Mouse (Mus musculus): ENCODE results near the gene Ralbp1. TPM values are rescaled to one million over a fixed set of nuclear protein-coding genes. Genes with fewer than 3 reads are reported as not detected.

Ralbp1 gene
- polyA plus RNA-seq, 1 experiment from 2014 or later: 47.9 TPM

DNA sequence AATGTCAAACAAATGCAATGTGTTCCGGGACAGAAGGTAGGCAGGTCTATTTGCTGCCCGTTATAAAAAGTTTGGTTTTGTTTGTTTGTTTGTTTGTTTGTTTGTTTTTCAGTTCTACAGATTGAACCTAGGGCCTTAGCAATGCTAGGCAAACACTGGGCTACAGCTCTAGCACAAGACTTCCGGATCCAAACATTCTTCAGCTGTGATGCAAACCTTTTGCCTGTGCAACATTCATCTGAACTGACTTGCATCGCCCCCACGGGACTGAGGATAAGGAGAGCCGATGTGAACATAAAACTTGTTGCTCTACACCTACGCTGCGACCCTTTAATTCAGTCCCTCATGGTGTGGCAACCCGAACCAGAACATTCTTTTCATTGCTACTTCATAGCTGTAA is 973 bp upstream of the Ralbp1 start:
- Histone ChIP-seq H3K27ac (replicated peaks) (peak overlapping the region; percentile 96; the same call in 1 of the 2 replicates), H3K4me1 (peaks cover 23% of the 10 kb centered on the region), H3K9ac (replicated peaks) (peak overlapping the region; percentile 44; the same call in 1 of the 2 replicates), H3K4me2 (replicated peaks) (peak overlapping the region; percentile 94), H3K36me3 (no peaks in the 10 kb centered on the region), H3K9me3 (no peaks in the 10 kb centered on the region), H3K27me3 (no peaks in the 10 kb centered on the region), H3K4me3 (peak overlapping the region; percentile 83)
- ATAC-seq (ENCODE audit: low FRiP score, low read depth): no peak
- WGBS: 87% methylated on average over 9 of the region's 9 CpGs

- WGBS: 0% methylated on average over 11 of the region's 11 CpGs
Observed at GRCm38 (mm10) chr17:65885398-65885696, 251 bp downstream of the Ralbp1 start.

DNA sequence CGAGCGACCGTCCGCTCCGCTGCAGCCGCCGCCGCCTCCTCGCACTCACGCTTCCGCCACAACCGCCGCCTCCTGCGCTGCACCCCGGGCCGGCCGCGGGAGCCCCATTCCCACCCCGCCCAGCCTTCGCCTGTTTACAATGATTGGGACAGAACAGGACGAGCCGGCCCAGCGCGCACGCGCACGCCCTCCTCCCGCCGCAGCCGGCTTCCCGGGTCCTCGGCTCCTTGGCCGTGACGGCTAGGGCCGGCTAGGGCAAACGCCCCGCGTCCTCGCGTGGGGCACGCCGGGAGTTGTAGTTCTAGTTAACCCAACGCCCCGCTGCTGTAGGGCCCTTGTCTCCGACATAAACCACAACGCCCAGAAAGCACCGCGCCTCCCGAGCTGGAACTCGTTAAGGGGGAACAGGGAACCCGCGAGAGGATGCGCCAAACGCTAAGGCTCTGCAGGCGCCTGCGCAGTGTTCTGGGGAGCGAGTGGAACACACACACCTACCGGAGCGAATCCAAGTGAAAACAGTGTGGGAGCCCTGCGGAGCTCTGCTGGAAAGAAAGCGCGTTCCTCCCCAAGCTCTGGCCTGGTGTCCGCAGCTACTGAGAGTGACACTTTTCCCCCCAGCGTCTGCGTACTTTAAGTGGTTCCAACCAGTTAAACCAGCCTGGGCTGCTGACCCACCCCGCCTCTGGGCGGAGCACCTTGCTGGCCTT is 754 bp downstream of the Ralbp1 start:
- peak overlapping the region; percentile 96 for H3K27ac ChIP-seq (replicated peaks)
- WGBS: under 1% methylated on average over 63 of the region's 67 CpGs
- peak overlapping the region; percentile 90 for H3K9ac ChIP-seq (replicated peaks)
- peak; percentile 100 for ATAC-seq (ENCODE audit: low FRiP score, low read depth)
- peak overlapping the region; percentile 83 for H3K4me3 ChIP-seq
- no peaks in the 10 kb centered on the region for H3K27me3 ChIP-seq
- H3K4me1 ChIP-seq: peaks cover 23% of the 10 kb centered on the region
- no peaks in the 10 kb centered on the region for H3K36me3 ChIP-seq
- H3K9me3 ChIP-seq: no peaks in the 10 kb centered on the region
- H3K4me2 ChIP-seq (replicated peaks): peak overlapping the region; percentile 94

More at GRCm38 (mm10) chr17:65885398-65885696, 251 bp downstream of the Ralbp1 start:
- Histone ChIP-seq H3K36me3 (no peaks in the 10 kb centered on the region), H3K27me3 (no peaks in the 10 kb centered on the region), H3K4me2 (replicated peaks) (peak overlapping the region; percentile 94), H3K9me3 (no peaks in the 10 kb centered on the region), H3K27ac (replicated peaks) (peak overlapping the region; percentile 96), H3K4me3 (peak overlapping the region; percentile 83), H3K4me1 (peaks cover 23% of the 10 kb centered on the region), H3K9ac (replicated peaks) (peak overlapping the region; percentile 75)
- ATAC-seq (ENCODE audit: low FRiP score, low read depth): no peak

DNA sequence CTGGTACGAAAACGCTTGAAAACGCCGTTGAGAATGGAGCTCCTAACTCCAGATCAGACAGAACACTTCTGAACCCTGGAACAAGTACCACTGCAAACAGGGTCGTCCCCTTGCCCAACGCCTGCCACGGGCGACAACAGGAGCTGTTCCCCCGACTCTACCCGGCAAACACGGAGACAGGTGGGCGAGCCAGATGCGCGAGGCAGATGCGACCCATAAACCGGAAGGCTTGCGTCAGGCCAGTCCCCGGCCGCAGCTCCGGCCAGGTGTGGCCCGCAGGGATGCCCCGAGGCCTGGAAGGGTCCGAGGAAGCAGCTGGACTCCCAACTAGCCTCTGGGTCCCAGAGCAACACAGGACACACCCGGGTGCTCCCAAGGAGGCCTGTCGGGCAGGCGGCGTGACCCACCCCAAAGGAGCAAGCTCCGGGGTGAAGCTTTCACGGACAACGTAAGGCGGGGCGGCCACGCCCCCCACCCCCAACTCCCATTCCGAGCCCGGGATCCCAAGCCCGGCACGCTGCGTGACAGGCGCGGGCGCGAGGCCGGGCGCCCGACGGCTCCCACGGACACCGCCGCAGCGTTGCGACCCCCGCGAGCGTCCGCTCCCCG is 1.4 kb downstream of the Ralbp1 start:
- Histone ChIP-seq H3K4me1 (peaks cover 23% of the 10 kb centered on the region), H3K9me3 (no peaks in the 10 kb centered on the region), H3K27me3 (no peaks in the 10 kb centered on the region), H3K27ac (replicated peaks) (peak overlapping the region; percentile 96), H3K4me2 (replicated peaks) (peak overlapping the region; percentile 94), H3K9ac (replicated peaks) (peak overlapping the region; percentile 90), H3K4me3 (peak overlapping the region; percentile 83), H3K36me3 (no peaks in the 10 kb centered on the region)
- 1% methylated on average over 51 of the region's 56 CpGs for WGBS
- peak; percentile 48; the same call in 1 of the 2 replicates for ATAC-seq (ENCODE audit: low FRiP score, low read depth)

DNA sequence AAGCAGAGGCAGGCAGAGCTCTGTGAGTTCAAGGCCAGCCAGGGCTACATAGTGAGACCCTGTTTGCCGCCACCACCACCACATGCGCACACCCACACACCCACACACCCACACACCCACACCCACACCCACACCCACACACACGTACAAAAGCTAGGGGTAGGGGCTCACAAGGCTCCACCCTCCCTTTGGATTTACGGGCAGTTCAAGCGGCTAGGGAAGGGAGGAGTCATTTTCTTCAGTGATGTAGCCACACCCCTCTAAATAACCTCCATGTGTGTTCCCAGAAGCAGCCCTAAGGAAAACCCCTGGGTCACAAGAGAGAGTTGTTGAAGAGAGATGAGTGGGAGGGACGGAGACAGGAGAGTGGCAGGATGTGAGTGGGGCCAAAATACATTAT is 8.6 kb downstream of the Ralbp1 start:
- 75% methylated on average over 6 of the region's 6 CpGs for WGBS

DNA sequence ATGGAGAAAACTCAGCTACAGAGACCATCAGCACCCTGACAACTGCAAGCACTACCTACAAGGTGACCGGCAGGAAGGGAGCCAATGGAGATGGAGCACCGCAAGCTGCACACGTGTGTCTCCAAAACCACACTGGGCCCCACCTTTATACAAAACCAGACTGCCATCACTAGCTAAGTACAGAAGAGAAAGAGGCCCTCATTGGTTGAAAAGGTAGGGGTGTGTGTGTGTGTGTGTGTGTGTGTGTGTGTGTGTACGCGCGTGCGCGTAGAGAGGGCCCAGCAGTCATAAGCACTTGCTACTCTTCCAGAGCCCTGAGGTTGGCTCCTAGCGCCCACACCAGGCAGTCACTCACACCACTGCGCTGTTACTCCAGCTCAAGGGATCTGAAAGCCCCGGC is 11.8 kb downstream of the Ralbp1 start:
- peaks cover 14% of the 10 kb centered on the region for H3K4me1 ChIP-seq
- no peak overlapping the region for H3K4me3 ChIP-seq
- H3K4me2 ChIP-seq (replicated peaks): no peak overlapping the region
- H3K36me3 ChIP-seq: no peaks in the 10 kb centered on the region
- H3K27me3 ChIP-seq: no peaks in the 10 kb centered on the region
- H3K9me3 ChIP-seq: no peaks in the 10 kb centered on the region
- WGBS: 93% methylated on average over 11 of the region's 11 CpGs
- H3K9ac ChIP-seq (replicated peaks): no peak overlapping the region
- no peak for ATAC-seq (ENCODE audit: low FRiP score, low read depth)
- H3K27ac ChIP-seq (replicated peaks): no peak overlapping the region

More for the DNA sequence above, 8.6 kb downstream of the Ralbp1 start:
- Histone ChIP-seq H3K27ac (replicated peaks) (no peak overlapping the region), H3K9me3 (no peaks in the 10 kb centered on the region), H3K4me2 (replicated peaks) (no peak overlapping the region), H3K36me3 (no peaks in the 10 kb centered on the region), H3K27me3 (no peaks in the 10 kb centered on the region), H3K9ac (replicated peaks) (no peak overlapping the region), H3K4me1 (peaks cover 11% of the 10 kb centered on the region), H3K4me3 (no peak overlapping the region)
- ATAC-seq (ENCODE audit: low FRiP score, low read depth): no peak

- Histone ChIP-seq H3K4me1 (peaks cover 14% of the 10 kb centered on the region), H3K27ac (replicated peaks) (no peak overlapping the region), H3K4me3 (no peak overlapping the region), H3K36me3 (no peaks in the 10 kb centered on the region), H3K27me3 (no peaks in the 10 kb centered on the region), H3K9ac (replicated peaks) (no peak overlapping the region), H3K9me3 (no peaks in the 10 kb centered on the region), H3K4me2 (replicated peaks) (no peak overlapping the region)
- 77% methylated on average over 4 of the region's 4 CpGs for WGBS
- ATAC-seq (ENCODE audit: low FRiP score, low read depth): no peak
Observed at GRCm38 (mm10) chr17:65873156-65873555, 12.4 kb downstream of the Ralbp1 start.

- no peak overlapping the region for H3K4me3 ChIP-seq
- no peaks in the 10 kb centered on the region for H3K9me3 ChIP-seq
- H3K27ac ChIP-seq (replicated peaks): no peak overlapping the region
- 27% methylated on average over 6 of the region's 6 CpGs for WGBS
- H3K27me3 ChIP-seq: no peaks in the 10 kb centered on the region
- H3K4me2 ChIP-seq (replicated peaks): no peak overlapping the region
- 0 out of 2 replicates have a peak, but pooled peaks cover under 1% of the 10 kb centered on the region for H3K36me3 ChIP-seq
- H3K4me1 ChIP-seq: peaks cover 14% of the 10 kb centered on the region
- 0 out of 2 replicates have a peak overlapping the region, but pooled peaks have one; percentile 11 for H3K9ac ChIP-seq (replicated peaks)
- ATAC-seq (ENCODE audit: low FRiP score, low read depth): peak; percentile 41; the same call in 1 of the 2 replicates
Observed at GRCm38 (mm10) chr17:65872652-65873051, 12.9 kb downstream of the Ralbp1 start.

DNA sequence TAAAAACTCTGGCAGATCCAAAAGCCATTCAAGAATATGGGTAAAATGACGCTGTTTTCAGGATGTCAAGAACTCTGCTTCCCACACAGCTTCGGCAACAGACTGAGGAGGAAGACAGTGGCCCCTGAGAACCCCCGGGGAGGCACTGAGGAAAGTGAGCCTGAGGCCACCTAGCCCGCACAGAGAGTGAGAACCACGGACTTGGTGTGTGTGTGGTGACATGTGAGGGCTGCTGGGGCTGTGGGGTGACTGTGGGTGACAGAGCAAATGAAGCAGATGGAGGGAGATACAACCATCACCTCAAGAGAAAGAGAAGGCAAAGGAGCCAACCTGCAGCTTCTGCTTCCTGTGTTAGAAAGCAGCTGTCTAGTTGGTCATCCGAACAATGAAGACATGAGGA is 13.5 kb downstream of the Ralbp1 start:
- peaks cover 14% of the 10 kb centered on the region for H3K4me1 ChIP-seq
- peaks cover 7% of the 10 kb centered on the region; the same call in 1 of the 2 replicates for H3K36me3 ChIP-seq
- H3K4me3 ChIP-seq: no peak overlapping the region
- no peak overlapping the region for H3K9ac ChIP-seq (replicated peaks)
- H3K4me2 ChIP-seq (replicated peaks): no peak overlapping the region
- H3K9me3 ChIP-seq: no peaks in the 10 kb centered on the region
- no peak for ATAC-seq (ENCODE audit: low FRiP score, low read depth)
- 0 out of 2 replicates have a peak overlapping the region, but pooled peaks have one; percentile 6 for H3K27ac ChIP-seq (replicated peaks)
- WGBS: 71% methylated on average over 6 of the region's 6 CpGs
- H3K27me3 ChIP-seq: no peaks in the 10 kb centered on the region

DNA sequence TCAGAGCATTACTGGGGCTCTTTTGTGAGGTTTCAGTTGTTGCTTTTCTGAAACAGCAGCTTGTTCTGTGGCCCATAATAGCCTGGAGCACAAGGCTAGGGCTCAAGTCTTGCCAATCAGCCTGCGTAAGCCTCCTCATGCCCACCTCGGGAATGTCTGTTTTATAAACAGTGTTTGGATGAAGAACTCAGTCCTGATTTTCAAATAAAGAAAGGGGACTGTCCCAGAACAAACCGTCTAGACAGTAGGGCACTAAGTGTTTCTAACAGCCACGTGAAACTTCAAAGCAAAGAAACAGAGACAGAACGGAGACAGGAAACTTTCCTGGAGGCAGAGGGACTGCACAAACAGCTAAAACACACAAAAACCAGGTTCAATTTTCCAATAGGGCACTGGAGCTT is 14.0 kb downstream of the Ralbp1 start:
- H3K27me3 ChIP-seq: no peaks in the 10 kb centered on the region
- H3K4me1 ChIP-seq: peaks cover 14% of the 10 kb centered on the region
- 55% methylated on average over 5 of the region's 5 CpGs for WGBS
- ATAC-seq (ENCODE audit: low FRiP score, low read depth): no peak
- H3K9me3 ChIP-seq: no peaks in the 10 kb centered on the region
- H3K9ac ChIP-seq (replicated peaks): no peak overlapping the region
- H3K36me3 ChIP-seq: peaks cover 9% of the 10 kb centered on the region; the same call in 1 of the 2 replicates
- no peak overlapping the region for H3K4me2 ChIP-seq (replicated peaks)
- no peak overlapping the region for H3K27ac ChIP-seq (replicated peaks)
- no peak overlapping the region for H3K4me3 ChIP-seq

DNA sequence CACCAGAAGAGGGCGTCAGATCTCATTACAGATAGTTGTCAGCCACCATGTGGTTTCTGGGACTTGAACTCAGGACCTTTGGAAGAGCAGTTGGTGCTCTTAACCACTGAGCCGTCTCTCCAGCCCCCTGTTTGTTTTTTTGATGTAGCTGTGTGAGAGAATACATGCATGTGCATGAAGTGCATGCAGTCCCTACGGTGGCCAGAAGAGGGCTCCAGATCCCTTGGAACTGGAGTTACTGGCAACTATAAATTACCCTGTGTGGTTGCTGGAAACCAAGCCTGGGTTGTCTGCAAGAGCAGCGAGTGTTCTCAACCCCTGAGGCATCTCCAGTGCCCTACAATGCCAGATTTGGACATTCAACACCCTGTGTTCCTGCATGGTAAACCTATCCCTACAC is 15.5 kb downstream of the Ralbp1 start:
- no peak for ATAC-seq (ENCODE audit: low FRiP score, low read depth)
- H3K27ac ChIP-seq (replicated peaks): no peak overlapping the region
- WGBS: 43% methylated on average over 4 of the region's 4 CpGs
- H3K27me3 ChIP-seq: no peaks in the 10 kb centered on the region
- peaks cover 14% of the 10 kb centered on the region for H3K4me1 ChIP-seq
- peaks cover 15% of the 10 kb centered on the region; the same call in 1 of the 2 replicates for H3K36me3 ChIP-seq
- H3K9ac ChIP-seq (replicated peaks): no peak overlapping the region
- H3K4me3 ChIP-seq: no peak overlapping the region
- H3K4me2 ChIP-seq (replicated peaks): no peak overlapping the region
- H3K9me3 ChIP-seq: no peaks in the 10 kb centered on the region

GRCm38 (mm10) chr17:65869720-65870119 is 15.9 kb downstream of the Ralbp1 start:
- no peak overlapping the region for H3K27ac ChIP-seq (replicated peaks)
- no peak overlapping the region for H3K4me2 ChIP-seq (replicated peaks)
- peaks cover 14% of the 10 kb centered on the region for H3K4me1 ChIP-seq
- no peak overlapping the region for H3K9ac ChIP-seq (replicated peaks)
- no peak for ATAC-seq (ENCODE audit: low FRiP score, low read depth)
- H3K36me3 ChIP-seq: peaks cover 15% of the 10 kb centered on the region; the same call in 1 of the 2 replicates
- no peaks in the 10 kb centered on the region for H3K9me3 ChIP-seq
- 85% methylated on average over 10 of the region's 10 CpGs for WGBS
- H3K27me3 ChIP-seq: no peaks in the 10 kb centered on the region
- H3K4me3 ChIP-seq: no peak overlapping the region
